Comparison of ENCODE assay signal across 8 mouse cellular contexts in genomic region chr5:73255321-73256251, GRCm38 (mm10). TPM values are rescaled to one million over a fixed set of nuclear protein-coding genes. Genes with fewer than 3 reads are reported as not detected.
A peak's percentile ranks its signal among the peaks of the same experiment; 100 is the strongest.
DNase-seq lines count a peak whose midpoint lies in the region; ATAC-seq lines count a peak whose summit lies in the region.

No protein-coding gene starts in this region.

- peak overlapping the region; percentile 87 for H3K9ac ChIP-seq in intestine, embryonic 15.5 days
- peak overlapping the region; percentile 79 for H3K9ac ChIP-seq in limb, embryonic 11.5 days (ENCODE audit: low read length)
- peak overlapping the region; percentile 93 for H3K9ac ChIP-seq in midbrain, embryonic 12.5 days (replicated peaks)

- no peaks in the 10 kb centered on the region for H3K9me3 ChIP-seq in intestine, embryonic 15.5 days
- H3K9me3 ChIP-seq in limb, embryonic 11.5 days (ENCODE audit: control insufficient read depth, low read length): no peaks in the 10 kb centered on the region
- H3K9me3 ChIP-seq in midbrain, embryonic 12.5 days: no peaks in the 10 kb centered on the region

- peak overlapping the region; percentile 95 for H3K27ac ChIP-seq in intestine, embryonic 15.5 days
- peak overlapping the region; percentile 84 for H3K27ac ChIP-seq in limb, embryonic 11.5 days (replicated peaks; ENCODE audit: low read depth, low read length)
- H3K27ac ChIP-seq in midbrain, embryonic 12.5 days (replicated peaks): peak overlapping the region; percentile 97

- under 1% methylated on average over 118 of the region's 129 CpGs for WGBS in intestine, embryonic 15.5 days
- WGBS in limb, embryonic 11.5 days: under 1% methylated on average over 121 of the region's 129 CpGs
- under 1% methylated on average over 100 of the region's 129 CpGs for WGBS in midbrain, embryonic 12.5 days

- H3K4me2 ChIP-seq in intestine, embryonic 15.5 days (replicated peaks): peak overlapping the region; percentile 65
- H3K4me2 ChIP-seq in limb, embryonic 11.5 days (ENCODE audit: low read depth, severe bottlenecking): peak overlapping the region; percentile 77
- peak overlapping the region; percentile 60 for H3K4me2 ChIP-seq in midbrain, embryonic 12.5 days (replicated peaks)

- H3K4me1 ChIP-seq in intestine, embryonic 15.5 days (replicated peaks): peaks cover 4% of the 10 kb centered on the region; the same call in 1 of the 2 replicates
- H3K4me1 ChIP-seq in limb, embryonic 11.5 days (ENCODE audit: control insufficient read depth, insufficient read depth, low read length): peaks cover 3% of the 10 kb centered on the region; the same call in 1 of the 2 replicates
- peaks cover 20% of the 10 kb centered on the region for H3K4me1 ChIP-seq in midbrain, embryonic 12.5 days

- DNase-seq in urinary bladder, adult 18-20 months (ENCODE audit: low spot score in 2 of 2): peak; percentile 43 to 56
- DNase-seq in urinary bladder, postnatal 10 days (ENCODE audit: low spot score): no peak
- peak; percentile 45 for DNase-seq in embryo, embryonic 11.5 days (ENCODE audit: low read depth, low spot score)
- peak; percentile 51 to 57 for DNase-seq in gastrocnemius, postnatal 36 days
- DNase-seq in limb, embryonic 11.5 days (ENCODE audit: low spot score): peak; percentile 69
- peak; percentile 45 to 55 for DNase-seq in spleen, adult 18-20 months

- peak; percentile 55 for ATAC-seq in intestine, embryonic 15.5 days
- ATAC-seq in limb, embryonic 11.5 days (ENCODE audit: insufficient number of reproducible peaks, low FRiP score, low TSS enrichment, low read depth): peak; percentile 28
- ATAC-seq in midbrain, embryonic 12.5 days (ENCODE audit: low FRiP score, low read depth): peak; percentile 59

- intact Hi-C loops in gastrocnemius, postnatal 36 days (cut with DNase I): loop anchor here (5.0 kb wide), 2 partner anchors 37 to 123 kb away; partner anchors contain the start of gene Ociad1

- H3K27me3 ChIP-seq in intestine, embryonic 15.5 days (replicated peaks): no peaks in the 10 kb centered on the region
- no peaks in the 10 kb centered on the region for H3K27me3 ChIP-seq in limb, embryonic 11.5 days (ENCODE audit: control insufficient read depth, insufficient read depth, low read length)
- H3K27me3 ChIP-seq in midbrain, embryonic 12.5 days: 0 out of 2 replicates have a peak, but pooled peaks cover 5% of the 10 kb centered on the region

- H3K4me3 ChIP-seq in intestine, embryonic 15.5 days (replicated peaks): peak overlapping the region; percentile 99
- peak overlapping the region; percentile 80 for H3K4me3 ChIP-seq in limb, embryonic 11.5 days (ENCODE audit: low read depth, low read length)
- H3K4me3 ChIP-seq in midbrain, embryonic 12.5 days: peak overlapping the region; percentile 96

- no peaks in the 10 kb centered on the region for H3K36me3 ChIP-seq in intestine, embryonic 15.5 days
- no peaks in the 10 kb centered on the region for H3K36me3 ChIP-seq in limb, embryonic 11.5 days (ENCODE audit: control insufficient read depth, insufficient read depth, low read length)
- no peaks in the 10 kb centered on the region for H3K36me3 ChIP-seq in midbrain, embryonic 12.5 days

RNA-seq across cellular contexts. Expression of gene Fryl, which starts 0.8 kb away (rescaled TPM):
- 10 to 100 TPM; 12.4 to 19.4 TPM for total RNA-seq in gastrocnemius, postnatal 36 days (2021)
- polyA plus RNA-seq in intestine, embryonic 15.5 days (2015; fragmentation: Nextera tagmentation; extraction: Ambion mirVana): 27.1 and 28.4 TPM in 2 replicates
- 24.2 and 29.0 TPM in 2 replicates for polyA plus RNA-seq in limb, embryonic 11.5 days (2014; fragmentation: Nextera tagmentation; extraction: Ambion mirVana)
- 48.7 and 52.0 TPM in 2 replicates for polyA plus RNA-seq in midbrain, embryonic 12.5 days (2016; fragmentation: Nextera tagmentation; extraction: Ambion mirVana)

RNA-seq across cellular contexts. Expression of gene Ociad1, which starts 37.0 kb away (rescaled TPM):
- total RNA-seq in gastrocnemius, postnatal 36 days (2021): 100 to 1,000 TPM; 134 to 143 TPM
- 246 and 258 TPM in 2 replicates for polyA plus RNA-seq in intestine, embryonic 15.5 days (2015; fragmentation: Nextera tagmentation; extraction: Ambion mirVana)
- polyA plus RNA-seq in limb, embryonic 11.5 days (2014; fragmentation: Nextera tagmentation; extraction: Ambion mirVana): 142 and 144 TPM in 2 replicates
- polyA plus RNA-seq in midbrain, embryonic 12.5 days (2016; fragmentation: Nextera tagmentation; extraction: Ambion mirVana): 186 and 219 TPM in 2 replicates
